Mouse (Mus musculus): ENCODE measurements around the gene Tlnrd1.

DNA sequence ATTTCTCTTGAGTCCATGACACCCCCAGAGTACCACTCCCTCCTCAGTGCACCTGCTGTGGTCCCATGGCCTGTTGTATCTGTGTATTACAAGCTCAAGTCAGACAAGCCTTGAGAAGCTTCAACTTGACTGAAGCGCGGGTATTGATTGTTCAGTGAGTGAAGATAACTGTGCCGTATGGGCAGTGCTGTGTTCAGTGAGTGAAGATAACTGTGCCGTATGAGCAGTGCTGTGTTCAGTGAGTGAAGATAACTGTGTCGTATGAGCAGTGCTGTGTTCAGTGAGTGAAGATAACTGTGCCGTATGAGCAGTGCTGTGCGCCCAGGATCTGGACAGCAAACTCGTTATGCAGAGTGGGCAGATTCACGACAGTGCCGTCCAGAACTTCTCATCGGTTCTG, 14.2 kb upstream of the Tlnrd1 start:
- no peak for TF ChIP-seq POLR2A (IDR thresholded peaks at IDR 0.05; ENCODE audit: control insufficient read depth, extremely low read depth, insufficient read depth, low read length, poor library complexity)
- TF ChIP-seq CTCF (IDR thresholded peaks at IDR 0.05; ENCODE audit: borderline replicate concordance, control insufficient read depth, extremely low read depth, insufficient read depth, low read length, poor library complexity), result no peak
